Mouse (Mus musculus): ENCODE measurements around the gene Flt3l. TPM values are rescaled to one million over a fixed set of nuclear protein-coding genes. Genes with fewer than 3 reads are reported as not detected.
"Not testable (repeated sequence)": the region's sequence is repeated elsewhere in the genome, so short reads cannot be mapped to it uniquely, and the experiment has no call there.

The Flt3l gene
- polyA plus RNA-seq, 1 experiment from 2014 or later = 2.5 TPM

GRCm38 (mm10) chr7:45126844-45127699 lies 9.2 kb downstream of the Flt3l start:
- Histone ChIP-seq H3K4me2 (peak overlapping the region; percentile 96), H3K36me3 (ENCODE audit: control insufficient read depth, insufficient read depth, low read length) (peaks cover 32% of the 10 kb centered on the region), H3K27ac (ENCODE audit: low read depth, low read length) (peak overlapping the region; percentile 95), H3K4me1 (ENCODE audit: control insufficient read depth, insufficient read depth, low read length) (peaks cover 35% of the 10 kb centered on the region), H3K9me3 (replicated peaks; ENCODE audit: control insufficient read depth, low read length) (no peaks in the 10 kb centered on the region), H3K4me3 (ENCODE audit: low read depth, low read length) (peak overlapping the region; percentile 93), H3K9ac (ENCODE audit: low read depth, low read length) (peak overlapping the region; percentile 100), H3K27me3 (ENCODE audit: control insufficient read depth, insufficient read depth, low read length) (no peaks in the 10 kb centered on the region)
- ATAC-seq (replicated peaks; ENCODE audit: insufficient number of reproducible peaks, low FRiP score, low TSS enrichment) = no peak
- 31% methylated on average over 21 of the region's 21 CpGs for WGBS (ENCODE audit: insufficient replicate concordance)

GRCm38 (mm10) chr7:45126147-45126843 lies 9.9 kb downstream of the Flt3l start:
- Histone ChIP-seq H3K9me3 (replicated peaks; ENCODE audit: control insufficient read depth, low read length) (no peaks in the 10 kb centered on the region), H3K36me3 (ENCODE audit: control insufficient read depth, insufficient read depth, low read length) (peaks cover 39% of the 10 kb centered on the region), H3K4me3 (ENCODE audit: low read depth, low read length) (peak overlapping the region; percentile 93), H3K4me2 (peak overlapping the region; percentile 96), H3K27me3 (ENCODE audit: control insufficient read depth, insufficient read depth, low read length) (no peaks in the 10 kb centered on the region), H3K9ac (ENCODE audit: low read depth, low read length) (peak overlapping the region; percentile 100), H3K4me1 (ENCODE audit: control insufficient read depth, insufficient read depth, low read length) (peaks cover 33% of the 10 kb centered on the region), H3K27ac (ENCODE audit: low read depth, low read length) (peak overlapping the region; percentile 95)
- no peak for ATAC-seq (replicated peaks; ENCODE audit: insufficient number of reproducible peaks, low FRiP score, low TSS enrichment)
- WGBS (ENCODE audit: insufficient replicate concordance) = 77% methylated on average over 17 of the region's 17 CpGs

GRCm38 (mm10) chr7:45125649-45126048 lies 10.6 kb downstream of the Flt3l start:
- not testable (repeated sequence) for H3K9ac ChIP-seq (ENCODE audit: low read depth, low read length); H3K27me3 ChIP-seq (ENCODE audit: control insufficient read depth, insufficient read depth, low read length); H3K4me3 ChIP-seq (ENCODE audit: low read depth, low read length); H3K9me3 ChIP-seq (replicated peaks; ENCODE audit: control insufficient read depth, low read length); ATAC-seq (replicated peaks; ENCODE audit: insufficient number of reproducible peaks, low FRiP score, low TSS enrichment)
- peak overlapping the region; percentile 61 for H3K4me2 ChIP-seq
- 75% methylated on average over 5 of the region's 5 CpGs for WGBS (ENCODE audit: insufficient replicate concordance)
- peaks cover 35% of the 10 kb centered on the region for H3K4me1 ChIP-seq (ENCODE audit: control insufficient read depth, insufficient read depth, low read length)
- 0 out of 2 replicates have a peak overlapping the region, but pooled peaks have one; percentile 29 for H3K27ac ChIP-seq (ENCODE audit: low read depth, low read length)
- H3K36me3 ChIP-seq (ENCODE audit: control insufficient read depth, insufficient read depth, low read length) = peaks cover 45% of the 10 kb centered on the region

DNA sequence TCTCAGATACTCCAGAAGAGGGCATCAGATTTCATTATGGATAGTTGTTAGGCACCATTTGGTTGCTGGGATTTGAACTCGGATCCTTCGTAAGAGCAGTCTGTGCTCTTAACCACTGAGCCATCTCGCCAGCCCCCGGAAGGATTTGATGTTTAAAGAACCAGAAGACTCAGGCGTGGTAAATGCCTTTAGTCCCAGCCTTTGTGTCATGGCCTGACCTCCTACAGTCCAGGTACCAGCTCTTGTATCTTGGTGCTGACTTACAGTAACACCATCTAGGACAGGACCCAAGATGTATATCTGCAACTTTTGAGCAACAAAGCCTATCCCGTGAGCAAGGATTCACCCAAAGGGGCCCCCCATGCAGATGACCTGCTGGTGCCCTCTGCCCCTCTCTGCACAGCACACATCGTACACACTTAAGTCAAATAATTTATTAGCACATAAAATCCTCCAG lies 11.1 kb downstream of the Flt3l start:
- Histone ChIP-seq H3K4me2 (peak overlapping the region; percentile 61), H3K4me1 (ENCODE audit: control insufficient read depth, insufficient read depth, low read length) (peaks cover 35% of the 10 kb centered on the region), H3K9ac (ENCODE audit: low read depth, low read length) (no peak overlapping the region), H3K27me3 (ENCODE audit: control insufficient read depth, insufficient read depth, low read length) (no peaks in the 10 kb centered on the region), H3K36me3 (ENCODE audit: control insufficient read depth, insufficient read depth, low read length) (peaks cover 45% of the 10 kb centered on the region), H3K9me3 (replicated peaks; ENCODE audit: control insufficient read depth, low read length) (no peaks in the 10 kb centered on the region), H3K27ac (ENCODE audit: low read depth, low read length) (0 out of 2 replicates have a peak overlapping the region, but pooled peaks have one; percentile 29), H3K4me3 (ENCODE audit: low read depth, low read length) (no peak overlapping the region)
- WGBS (ENCODE audit: insufficient replicate concordance) = 25% methylated on average over 7 of the region's 7 CpGs
- no peak for ATAC-seq (replicated peaks; ENCODE audit: insufficient number of reproducible peaks, low FRiP score, low TSS enrichment)

DNA sequence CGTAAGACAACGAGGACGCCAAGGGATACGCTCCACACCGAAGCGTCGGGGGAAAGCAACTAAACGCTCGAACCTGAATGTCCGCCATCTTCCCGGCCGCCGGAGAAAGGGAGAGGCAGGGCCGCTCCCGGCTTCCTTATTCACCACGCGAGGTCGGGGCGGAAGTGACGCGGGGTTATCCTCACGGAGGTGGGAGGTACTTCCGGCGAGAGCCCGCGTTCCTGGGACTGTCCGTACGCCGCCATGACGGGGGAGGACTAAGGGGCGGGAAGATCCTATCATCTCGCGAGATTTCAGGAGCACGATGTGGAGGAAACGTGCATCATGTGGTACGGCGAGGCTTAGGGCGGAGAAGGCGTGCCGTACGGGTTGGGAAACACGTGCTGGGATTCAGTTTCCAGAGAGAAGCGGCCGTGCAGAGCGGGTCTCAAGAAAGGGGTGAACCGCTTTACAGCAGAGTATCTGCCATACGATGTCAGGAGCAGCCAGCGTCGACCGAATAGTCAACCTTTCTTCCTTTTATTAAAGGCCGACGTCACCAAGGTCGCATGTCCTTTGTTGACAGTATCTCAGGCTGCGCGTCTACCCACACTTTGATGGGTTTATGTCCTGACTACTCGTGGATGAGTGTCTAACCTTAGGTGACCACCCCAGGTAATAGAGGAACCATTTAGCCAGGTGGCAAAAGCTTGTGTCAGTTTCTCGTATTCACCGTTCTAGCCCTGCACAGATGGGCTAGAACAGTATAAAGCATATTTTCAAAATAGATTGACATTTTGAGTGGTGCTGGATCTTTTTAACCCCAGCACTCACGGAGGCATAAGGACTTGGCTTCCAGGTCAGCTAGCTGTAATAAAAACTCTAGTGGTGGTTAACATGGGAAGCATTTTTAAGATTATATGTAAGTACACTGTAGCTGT lies 11.7 kb downstream of the Flt3l start, which contains the start of gene Rps11:
Gene Rps11 (minus strand): TSS at position 216 of the 920 bp plus-strand sequence.
- H3K9me3 ChIP-seq (replicated peaks; ENCODE audit: control insufficient read depth, low read length) = no peaks in the 10 kb centered on the region
- peak within 1 kb of the TSS; percentile 57 for H3K4me3 ChIP-seq (ENCODE audit: low read depth, low read length)
- no peaks in the 10 kb centered on the region for H3K27me3 ChIP-seq (ENCODE audit: control insufficient read depth, insufficient read depth, low read length)
- peaks cover 30% of the 10 kb centered on the region for H3K4me1 ChIP-seq (ENCODE audit: control insufficient read depth, insufficient read depth, low read length)
- peak within 1 kb of the TSS; percentile 87 for H3K4me2 ChIP-seq
- 1% methylated on average over 59 of the region's 59 CpGs for whole genome bisulfite sequencing (ENCODE audit: insufficient replicate concordance)
- peak; percentile 79 for ATAC-seq (replicated peaks; ENCODE audit: insufficient number of reproducible peaks, low FRiP score, low TSS enrichment)
- peak within 1 kb of the TSS; percentile 89 for H3K27ac ChIP-seq (ENCODE audit: low read depth, low read length)
- peaks cover 45% of the 10 kb centered on the region for H3K36me3 ChIP-seq (ENCODE audit: control insufficient read depth, insufficient read depth, low read length)
- peak within 1 kb of the TSS; percentile 85 for H3K9ac ChIP-seq (ENCODE audit: low read depth, low read length)

DNA sequence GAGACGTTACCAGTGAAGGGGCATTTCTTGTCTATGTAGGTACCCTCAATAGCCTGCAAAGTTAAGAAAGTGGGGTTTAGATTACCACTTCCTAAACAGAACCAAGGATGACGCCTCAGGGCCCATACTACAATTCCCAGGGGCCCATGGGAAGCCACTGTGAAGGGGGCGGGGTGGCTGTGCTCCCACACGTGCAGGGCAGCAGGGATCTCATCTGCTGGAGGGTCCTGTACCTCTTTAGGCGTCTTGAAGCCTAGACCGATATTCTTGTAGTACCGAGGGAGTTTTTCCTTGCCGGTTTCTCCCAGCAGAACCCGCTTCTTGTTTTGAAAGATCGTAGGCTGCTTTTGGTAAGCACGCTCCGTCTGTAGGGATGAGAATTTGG lies 13.1 kb downstream of the Flt3l start:
- Histone ChIP-seq H3K9me3 (replicated peaks; ENCODE audit: control insufficient read depth, low read length) (no peaks in the 10 kb centered on the region), H3K4me2 (peak overlapping the region; percentile 87), H3K9ac (ENCODE audit: low read depth, low read length) (peak overlapping the region; percentile 85), H3K27me3 (ENCODE audit: control insufficient read depth, insufficient read depth, low read length) (no peaks in the 10 kb centered on the region), H3K4me1 (ENCODE audit: control insufficient read depth, insufficient read depth, low read length) (peaks cover 30% of the 10 kb centered on the region), H3K27ac (ENCODE audit: low read depth, low read length) (no peak overlapping the region; the same call in 1 of the 2 replicates), H3K4me3 (ENCODE audit: low read depth, low read length) (peak overlapping the region; percentile 57), H3K36me3 (ENCODE audit: control insufficient read depth, insufficient read depth, low read length) (peaks cover 46% of the 10 kb centered on the region)
- 26% methylated on average over 12 of the region's 12 CpGs for WGBS (ENCODE audit: insufficient replicate concordance)
- no peak for ATAC-seq (replicated peaks; ENCODE audit: insufficient number of reproducible peaks, low FRiP score, low TSS enrichment)

DNA sequence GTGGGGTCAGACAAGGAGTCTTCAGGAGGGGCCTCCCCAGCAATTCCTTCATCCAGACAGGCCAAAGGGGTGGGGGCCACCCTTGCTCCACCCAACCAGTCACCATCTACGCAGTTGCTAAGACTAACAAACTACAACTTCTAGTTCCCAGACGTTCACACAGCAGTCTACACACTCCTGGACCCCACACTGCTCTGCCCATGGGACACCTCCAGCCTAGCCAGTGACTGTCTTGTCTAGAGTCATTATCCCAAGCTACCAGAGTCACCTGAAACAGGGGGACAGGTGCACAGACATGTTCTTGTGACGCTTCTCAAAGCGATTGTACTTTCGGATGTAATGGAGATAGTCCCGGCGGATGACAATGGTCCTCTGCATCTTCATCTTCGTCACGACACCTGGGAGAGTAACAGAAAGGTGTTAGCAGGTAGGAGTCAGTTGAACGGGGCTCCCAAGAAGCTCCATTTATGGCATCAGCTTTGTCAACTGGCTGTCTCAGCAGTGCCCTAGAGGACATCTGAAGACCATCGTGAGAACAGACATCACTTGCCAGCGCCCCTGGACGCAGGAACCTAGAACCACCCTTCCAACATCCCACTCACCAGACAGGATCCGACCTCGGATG lies 13.6 kb downstream of the Flt3l start:
- Histone ChIP-seq H3K4me2 (peak overlapping the region; percentile 87), H3K27ac (ENCODE audit: low read depth, low read length) (no peak overlapping the region), H3K4me1 (ENCODE audit: control insufficient read depth, insufficient read depth, low read length) (peaks cover 30% of the 10 kb centered on the region), H3K9me3 (replicated peaks; ENCODE audit: control insufficient read depth, low read length) (no peaks in the 10 kb centered on the region), H3K27me3 (ENCODE audit: control insufficient read depth, insufficient read depth, low read length) (no peaks in the 10 kb centered on the region), H3K9ac (ENCODE audit: low read depth, low read length) (peak overlapping the region; percentile 85), H3K4me3 (ENCODE audit: low read depth, low read length) (peak overlapping the region; percentile 57), H3K36me3 (ENCODE audit: control insufficient read depth, insufficient read depth, low read length) (peaks cover 47% of the 10 kb centered on the region)
- WGBS (ENCODE audit: insufficient replicate concordance) = 81% methylated on average over 15 of the region's 15 CpGs
- no peak for ATAC-seq (replicated peaks; ENCODE audit: insufficient number of reproducible peaks, low FRiP score, low TSS enrichment)

Measured in heart, embryonic 11.5 days (tissue).